Mouse (Mus musculus) olfactory bulb, adult 2 months (tissue): Measurements from ENCODE around the gene 1700067P10Rik. TPM values are rescaled to one million over a fixed set of nuclear protein-coding genes. Genes with fewer than 3 reads are reported as not detected.

Source experiments
- H3K27ac ChIP-seq: fragments of 200-500 bp; 2 replicates; pipeline ENCODE4 v1.5.1; 2012; ENCODE audit warnings: low read depth, low read length; ENCODE audit not compliant: insufficient read depth
- H3K4me1 ChIP-seq: fragments of 200-500 bp; 2 replicates; pipeline ENCODE4 v1.6.1; 2012; ENCODE audit warnings: low read length; ENCODE audit not compliant: control insufficient read depth, insufficient read depth
- H3K4me3 ChIP-seq: fragments of 200-500 bp; 2 replicates; pipeline ENCODE4 v1.5.1; 2012; ENCODE audit warnings: mild to moderate bottlenecking, low read depth, low read length, moderate library complexity; ENCODE audit not compliant: insufficient read depth
- CTCF ChIP-seq: fragments of 200-500 bp; IDR thresholded peaks from 2 replicates; pipeline ENCODE4 v1.5.1; 2012; ENCODE audit warnings: low read depth, mild to moderate bottlenecking, low read length, moderate library complexity; ENCODE audit not compliant: insufficient read depth
- POLR2A ChIP-seq: fragments of 200-500 bp; IDR thresholded peaks from 2 replicates; pipeline ENCODE4 v1.6.1; 2012; ENCODE audit warnings: mild to moderate bottlenecking, low read depth, low read length, moderate library complexity; ENCODE audit not compliant: insufficient read depth
- WGBS: fragments of 180-500 bp; shearing (Covaris S2); methylation state at CpG from one replicate; pipeline ENCODE4 v1.1.7; 2018; 5-methylcytosine and 5-hydroxymethylcytosine counted together
- polyA plus RNA-seq: library from polyadenylated mRNA; stranded (reverse); fragments of >200 nt; gene quantifications from 2 replicates; pipeline ENCODE4 v1.2.4, GENCODE M21; 2012; ENCODE audit warnings: low replicate concordance; ENCODE audit not compliant: missing spikeins, insufficient read depth, insufficient read length

1700067P10Rik gene
- polyA plus RNA-seq, 1 experiment, result not detected

GRCm38 (mm10) chr17:48055076-48055816 lies 33.9 kb upstream of the 1700067P10Rik start:
- no peak for TF ChIP-seq POLR2A
- no peak for TF ChIP-seq CTCF
- 28% methylated on average over 19 of the region's 20 CpGs for WGBS
- Histone ChIP-seq H3K27ac (no peak overlapping the region), H3K4me1 (peaks cover 16% of the 10 kb centered on the region), H3K4me3 (no peak overlapping the region)

DNA sequence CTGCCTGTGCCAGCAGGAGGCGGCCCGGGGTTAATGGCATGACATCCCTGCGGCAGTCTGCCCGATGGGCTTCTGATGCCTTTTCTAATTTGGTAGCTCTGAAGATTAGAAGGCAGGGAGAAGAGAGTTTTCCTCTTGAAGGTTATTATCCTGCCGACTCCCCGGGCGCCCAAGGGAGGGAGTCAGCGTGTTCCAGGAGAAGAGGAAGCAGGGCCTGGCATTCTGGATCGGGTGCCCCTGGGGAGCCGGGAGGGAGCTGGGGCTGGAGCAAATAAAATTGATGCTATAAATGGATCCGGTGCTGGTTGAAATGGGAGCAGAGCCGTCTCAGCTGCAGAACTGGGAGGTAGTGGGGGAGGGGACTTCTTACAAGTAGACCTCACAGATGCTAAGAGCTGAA lies 31.7 kb upstream of the 1700067P10Rik start:
- TF ChIP-seq CTCF (no peak), POLR2A (no peak)
- Histone ChIP-seq H3K27ac (no peak overlapping the region), H3K4me1 (peaks cover 16% of the 10 kb centered on the region), H3K4me3 (no peak overlapping the region)
- 2% methylated on average over 12 of the region's 12 CpGs for WGBS

DNA sequence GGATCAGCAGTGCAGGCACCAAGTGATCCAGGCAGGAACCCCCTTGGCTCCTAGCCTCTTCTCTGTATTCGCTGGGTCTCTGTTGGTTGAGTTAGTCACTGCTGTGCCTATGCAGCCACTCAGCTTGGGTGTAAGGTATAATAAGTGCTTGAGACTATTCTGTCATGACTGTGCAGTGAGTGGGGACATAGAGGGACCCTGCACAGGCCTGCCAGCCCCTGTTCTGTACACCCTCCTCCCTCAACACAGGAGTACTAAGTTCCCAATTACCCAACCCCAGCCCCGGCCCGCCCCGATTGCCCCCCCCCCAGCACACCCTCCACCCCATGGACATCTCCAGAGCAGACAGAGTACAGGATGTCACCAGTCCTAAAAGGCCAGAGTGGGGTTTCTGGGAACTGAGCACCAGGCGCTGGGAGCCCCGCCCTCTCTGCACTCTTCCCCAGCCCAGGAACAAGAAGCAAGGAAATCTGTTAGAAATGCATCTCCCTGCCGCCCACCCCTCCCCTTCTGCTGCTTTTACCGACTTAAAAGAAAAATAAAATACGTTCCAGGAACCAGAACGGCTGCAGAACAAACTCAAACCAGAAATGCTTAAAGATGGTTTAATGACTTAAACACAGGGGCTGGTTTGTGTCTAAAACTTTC lies 24.8 kb upstream of the 1700067P10Rik start:
- 41% methylated on average over 10 of the region's 10 CpGs for WGBS
- Histone ChIP-seq H3K27ac (no peak overlapping the region), H3K4me1 (peaks cover 2% of the 10 kb centered on the region; the same call in 1 of the 2 replicates), H3K4me3 (no peak overlapping the region)
- no peak for TF ChIP-seq CTCF
- no peak for TF ChIP-seq POLR2A

- Histone ChIP-seq H3K4me3 (no peak overlapping the region), H3K27ac (no peak overlapping the region), H3K4me1 (peaks cover 2% of the 10 kb centered on the region; the same call in 1 of the 2 replicates)
- WGBS, result 47% methylated on average over 5 of the region's 5 CpGs
- no peak for TF ChIP-seq CTCF
- no peak for TF ChIP-seq POLR2A
Measured at GRCm38 (mm10) chr17:48065081-48065501, 24.0 kb upstream of the 1700067P10Rik start.

GRCm38 (mm10) chr17:48067083-48067614 lies 22.0 kb upstream of the 1700067P10Rik start:
- no peak for TF ChIP-seq POLR2A
- no peak for TF ChIP-seq CTCF
- peaks cover 2% of the 10 kb centered on the region; the same call in 1 of the 2 replicates for H3K4me1 ChIP-seq
- 74% methylated on average over 10 of the region's 10 CpGs for WGBS
- no peak overlapping the region for H3K4me3 ChIP-seq
- no peak overlapping the region for H3K27ac ChIP-seq

- H3K4me1 ChIP-seq, result peaks cover 2% of the 10 kb centered on the region; the same call in 1 of the 2 replicates
- TF ChIP-seq POLR2A (no peak), CTCF (no peak)
- no peak overlapping the region for H3K4me3 ChIP-seq
- no peak overlapping the region for H3K27ac ChIP-seq
- 54% methylated on average over 5 of the region's 5 CpGs for WGBS
Measured at GRCm38 (mm10) chr17:48067729-48068128, 21.4 kb upstream of the 1700067P10Rik start.

- Histone ChIP-seq H3K27ac (no peak overlapping the region), H3K4me3 (no peak overlapping the region), H3K4me1 (no peaks in the 10 kb centered on the region)
- 61% methylated on average over 3 of the region's 3 CpGs for WGBS
- TF ChIP-seq CTCF (no peak), POLR2A (no peak)
Measured at GRCm38 (mm10) chr17:48080626-48081025, 8.5 kb upstream of the 1700067P10Rik start.

GRCm38 (mm10) chr17:48089446-48089845 lies 327 bp downstream of the 1700067P10Rik start:
- H3K4me1 ChIP-seq, result no peaks in the 10 kb centered on the region
- 87% methylated on average over 2 of the region's 2 CpGs for WGBS
- H3K4me3 ChIP-seq, result no peak overlapping the region
- H3K27ac ChIP-seq, result no peak overlapping the region
- no peak for TF ChIP-seq CTCF
- TF ChIP-seq POLR2A, result no peak

GRCm38 (mm10) chr17:48090305-48090704 lies 1.2 kb downstream of the 1700067P10Rik start:
- Histone ChIP-seq H3K4me1 (0 out of 2 replicates have a peak, but pooled peaks cover 3% of the 10 kb centered on the region), H3K4me3 (no peak overlapping the region), H3K27ac (no peak overlapping the region)
- WGBS, result 71% methylated on average over 12 of the region's 12 CpGs
- TF ChIP-seq CTCF (no peak), POLR2A (no peak)
